Mouse (Mus musculus): ENCODE measurements around the gene Slc22a12. TPM values are rescaled to one million over a fixed set of nuclear protein-coding genes. Genes with fewer than 3 reads are reported as not detected.
A peak's percentile ranks its signal among the peaks of the same experiment; 100 is the strongest.

Gene Slc22a12
- total RNA-seq, 2 experiments from 2014 or later, result not detected

GRCm38 (mm10) chr19:6518601-6519000, 24.2 kb downstream of the Slc22a12 start:
- DNase-seq (ENCODE audit: low spot score in 2 of 2), result no peak

- no peak for DNase-seq (ENCODE audit: low spot score in 2 of 2)
Measured at GRCm38 (mm10) chr19:6516153-6516552, 26.7 kb downstream of the Slc22a12 start.

GRCm38 (mm10) chr19:6515448-6515847, 27.4 kb downstream of the Slc22a12 start:
- no peak for DNase-seq (ENCODE audit: low spot score in 2 of 2)

- DNase-seq (ENCODE audit: low spot score in 2 of 2), result no peak
Measured at GRCm38 (mm10) chr19:6514940-6515339, 27.9 kb downstream of the Slc22a12 start.

- no peak for DNase-seq (ENCODE audit: low spot score in 2 of 2)
Measured at GRCm38 (mm10) chr19:6513389-6514139, 29.3 kb downstream of the Slc22a12 start.

- no peak for DNase-seq (ENCODE audit: low spot score in 2 of 2)
Measured at GRCm38 (mm10) chr19:6510546-6510945, 32.3 kb downstream of the Slc22a12 start.

- DNase-seq (ENCODE audit: low spot score in 2 of 2), result no peak
Measured at GRCm38 (mm10) chr19:6509881-6510280, 33.0 kb downstream of the Slc22a12 start.

GRCm38 (mm10) chr19:6507393-6507792, 35.4 kb downstream of the Slc22a12 start:
- DNase-seq (ENCODE audit: low spot score in 2 of 2), result peak; percentile 50 to 65

- DNase-seq (ENCODE audit: low spot score in 2 of 2), result no peak
Measured at GRCm38 (mm10) chr19:6504656-6505045, 38.2 kb downstream of the Slc22a12 start.

GRCm38 (mm10) chr19:6503926-6504655, 38.7 kb downstream of the Slc22a12 start:
- DNase-seq (ENCODE audit: low spot score in 2 of 2), result peak; percentile 80 to 85

GRCm38 (mm10) chr19:6502543-6503319, 40.1 kb downstream of the Slc22a12 start:
- DNase-seq (ENCODE audit: low spot score in 2 of 2), result peak in 1 of 2 experiments; percentile 59

GRCm38 (mm10) chr19:6502035-6502541, 40.7 kb downstream of the Slc22a12 start:
- peak; percentile 81 to 87 for DNase-seq (ENCODE audit: low spot score in 2 of 2)

- no peak for DNase-seq (ENCODE audit: low spot score in 2 of 2)
Measured at GRCm38 (mm10) chr19:6500636-6501025, 42.2 kb downstream of the Slc22a12 start.

- no peak for DNase-seq (ENCODE audit: low spot score in 2 of 2)
Measured at GRCm38 (mm10) chr19:6499860-6500635, 42.8 kb downstream of the Slc22a12 start.

- DNase-seq (ENCODE audit: low spot score in 2 of 2), result no peak
Measured at GRCm38 (mm10) chr19:6498350-6499131, 44.3 kb downstream of the Slc22a12 start.

GRCm38 (mm10) chr19:6497803-6498202, 45.0 kb downstream of the Slc22a12 start:
- DNase-seq (ENCODE audit: low spot score in 2 of 2), result no peak

- DNase-seq (ENCODE audit: low spot score in 2 of 2), result peak; percentile 65 to 82
Measured at GRCm38 (mm10) chr19:6497150-6497801, 45.6 kb downstream of the Slc22a12 start.

- no peak for DNase-seq (ENCODE audit: low spot score in 2 of 2)
Measured at GRCm38 (mm10) chr19:6496462-6497149, 46.2 kb downstream of the Slc22a12 start.

GRCm38 (mm10) chr19:6495714-6496113, 47.1 kb downstream of the Slc22a12 start:
- DNase-seq (ENCODE audit: low spot score in 2 of 2), result no peak
